Mouse (Mus musculus) cerebellum, postnatal 14 days (tissue): Measurements from ENCODE around the gene Lrrc8a.

Source experiments
- DNase-seq, 2 experiments: peaks; one replicate each; pipeline ENCODE4 v3.0.0; 2021; ENCODE audit warnings: mixed read lengths in 2 of 2

The Lrrc8a gene

GRCm38 (mm10) chr2:30262840-30263441 is 25.4 kb downstream of the Lrrc8a start:
- DNase-seq: peak; percentile 91 to 92

GRCm38 (mm10) chr2:30263811-30264210 is 26.3 kb downstream of the Lrrc8a start:
- no peak for DNase-seq

- no peak for DNase-seq
Observed at GRCm38 (mm10) chr2:30264671-30265519, 27.4 kb downstream of the Lrrc8a start.

GRCm38 (mm10) chr2:30265767-30266253 is 28.3 kb downstream of the Lrrc8a start, which contains the start of gene Phyhd1:
Phyhd1 (plus strand) TSS chr2:30266203.
- DNase-seq: peak; percentile 69 to 76

GRCm38 (mm10) chr2:30266392-30266941 is 29.0 kb downstream of the Lrrc8a start:
- peak; percentile 59 to 73 for DNase-seq

GRCm38 (mm10) chr2:30267466-30267865 is 30.0 kb downstream of the Lrrc8a start:
- DNase-seq: no peak

GRCm38 (mm10) chr2:30268371-30268770 is 30.9 kb downstream of the Lrrc8a start:
- DNase-seq: no peak

- DNase-seq: no peak
Observed at GRCm38 (mm10) chr2:30269241-30269990, 31.9 kb downstream of the Lrrc8a start.

GRCm38 (mm10) chr2:30270134-30270533 is 32.6 kb downstream of the Lrrc8a start:
- peak; percentile 80 to 86 for DNase-seq

- DNase-seq: no peak
Observed at GRCm38 (mm10) chr2:30280743-30281142, 43.2 kb downstream of the Lrrc8a start, which contains the start of gene Gm28038. Gm28038 (plus strand) TSS chr2:30281043.

- DNase-seq: no peak
Observed at GRCm38 (mm10) chr2:30281651-30282050, 44.1 kb downstream of the Lrrc8a start.

- DNase-seq: no peak
Observed at GRCm38 (mm10) chr2:30283193-30283592, 45.7 kb downstream of the Lrrc8a start.

GRCm38 (mm10) chr2:30285004-30285403 is 47.5 kb downstream of the Lrrc8a start:
- no peak for DNase-seq

GRCm38 (mm10) chr2:30285416-30286181 is 48.1 kb downstream of the Lrrc8a start:
- DNase-seq: peak in 1 of 2 experiments; percentile 40

GRCm38 (mm10) chr2:30286192-30287026 is 48.9 kb downstream of the Lrrc8a start, which contains the start of the genes Dolk and Nup188:
Dolk (minus strand) TSS chr2:30286334.
Nup188 (plus strand) TSS chr2:30286397.
- DNase-seq: peak; percentile 99

GRCm38 (mm10) chr2:30287027-30287373 is 49.5 kb downstream of the Lrrc8a start:
- peak; percentile 24 to 36 for DNase-seq

GRCm38 (mm10) chr2:30299525-30299924 is 62.0 kb downstream of the Lrrc8a start:
- no peak for DNase-seq

- DNase-seq: no peak
Observed at GRCm38 (mm10) chr2:30299966-30300365, 62.5 kb downstream of the Lrrc8a start.

GRCm38 (mm10) chr2:30306087-30306486 is 68.6 kb downstream of the Lrrc8a start:
- DNase-seq: no peak

GRCm38 (mm10) chr2:30309351-30309750 is 71.8 kb downstream of the Lrrc8a start:
- no peak for DNase-seq

- no peak for DNase-seq
Observed at GRCm38 (mm10) chr2:30311481-30311880, 74.0 kb downstream of the Lrrc8a start.
